Mouse (Mus musculus) embryonic facial prominence, embryonic 11.5 days (tissue): Measurements from ENCODE around the gene Nckap5. TPM values are rescaled to one million over a fixed set of nuclear protein-coding genes. Genes with fewer than 3 reads are reported as not detected.

Experiments used
- ATAC-seq: fragments of 200-750 bp; cut with Nextera tagmentation; replicated peaks from 2 replicates; pipeline ENCODE4 v1.8.0; 2017; ENCODE audit warnings: low read depth; ENCODE audit not compliant: insufficient number of reproducible peaks, low FRiP score, low TSS enrichment
- DNase-seq: peaks from one replicate; pipeline ENCODE4 v3.0.0-alpha.2; 2015; ENCODE audit warnings: low spot score
- H3K27ac ChIP-seq: fragments of 300-500 bp; sonication (generic); replicated peaks from 2 replicates; pipeline ENCODE4 v1.5.1; 2014; ENCODE audit warnings: mild to moderate bottlenecking, low read depth, low read length, control low read depth
- H3K27me3 ChIP-seq: fragments of 300-500 bp; sonication (generic); 2 replicates; pipeline ENCODE4 v1.6.1; 2014; ENCODE audit warnings: mild to moderate bottlenecking, low read length, moderate library complexity, mixed read lengths; ENCODE audit not compliant: control insufficient read depth, insufficient read depth
- H3K36me3 ChIP-seq: fragments of 300-500 bp; sonication (generic); replicated peaks from 2 replicates; pipeline ENCODE4 v1.6.1; 2014; ENCODE audit warnings: low read depth, mild to moderate bottlenecking, low read length, moderate library complexity, mixed read lengths; ENCODE audit not compliant: control insufficient read depth, insufficient read depth
- H3K4me1 ChIP-seq: fragments of 300-500 bp; sonication (generic); 2 replicates; pipeline ENCODE4 v1.6.1; 2014; ENCODE audit warnings: low read length, mixed read lengths; ENCODE audit not compliant: control insufficient read depth, insufficient read depth
- H3K4me2 ChIP-seq: fragments of 300-500 bp; sonication (generic); 2 replicates; pipeline ENCODE4 v1.6.1; 2014; ENCODE audit warnings: low read depth, mild to moderate bottlenecking, control low read depth, low read length, moderate library complexity
- H3K4me3 ChIP-seq: fragments of 300-500 bp; sonication (generic); 2 replicates; pipeline ENCODE4 v1.5.1; 2014; ENCODE audit warnings: low read depth, low read length, control low read depth
- H3K9ac ChIP-seq: fragments of 300-500 bp; sonication (generic); replicated peaks from 2 replicates; pipeline ENCODE4 v1.6.1; 2014; ENCODE audit warnings: mild to moderate bottlenecking, control low read depth, low read length
- H3K9me3 ChIP-seq: fragments of 300-500 bp; sonication (generic); replicated peaks from 2 replicates; pipeline ENCODE4 v1.6.1; 2016; ENCODE audit warnings: mild to moderate bottlenecking, low read length, inconsistent platforms, mixed read lengths; ENCODE audit not compliant: control insufficient read depth
- WGBS: fragments of 180-500 bp; shearing (Covaris S2); extraction: QIAGEN DNeasy Blood & Tissue Kit; methylation state at CpG from one replicate; pipeline ENCODE4 v1.1.7; 2014; 5-methylcytosine and 5-hydroxymethylcytosine counted together
- polyA plus RNA-seq: library from polyadenylated mRNA; unstranded; fragments of >200 nt; fragmentation: Nextera tagmentation; extraction: Ambion mirVana; gene quantifications from 2 replicates; pipeline ENCODE4 v1.2.1, GENCODE M21; 2014

The Nckap5 gene
- polyA plus RNA-seq, 1 experiment from 2014 or later = 5.7 TPM

DNA sequence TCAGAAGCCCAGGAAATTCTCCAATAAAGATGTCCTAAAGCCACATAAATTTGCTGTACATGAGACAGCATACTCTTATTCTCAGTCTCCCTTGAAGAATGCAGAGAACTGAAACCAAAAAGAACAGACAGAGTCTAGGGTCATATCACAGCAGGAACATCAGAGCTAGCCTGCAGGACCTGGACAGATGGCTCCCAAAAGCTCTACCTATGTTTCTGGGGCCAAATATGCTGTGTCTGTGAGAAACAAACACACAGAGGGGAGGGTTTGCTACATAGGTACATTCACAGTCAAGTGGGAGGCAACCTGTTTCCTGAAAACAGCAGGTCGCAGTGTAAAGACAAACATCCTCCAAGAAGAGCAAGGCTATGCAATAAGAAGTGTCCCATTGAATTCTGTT is 509.9 kb downstream of the Nckap5 start:
- Histone ChIP-seq H3K4me3 (no peak overlapping the region), H3K27ac (no peak overlapping the region), H3K4me1 (no peaks in the 10 kb centered on the region), H3K9me3 (no peaks in the 10 kb centered on the region), H3K9ac (no peak overlapping the region), H3K36me3 (no peaks in the 10 kb centered on the region), H3K27me3 (no peaks in the 10 kb centered on the region), H3K4me2 (no peak overlapping the region)
- 82% methylated on average over 1 of the region's 1 CpGs for WGBS
- no peak for ATAC-seq
- DNase-seq = no peak

DNA sequence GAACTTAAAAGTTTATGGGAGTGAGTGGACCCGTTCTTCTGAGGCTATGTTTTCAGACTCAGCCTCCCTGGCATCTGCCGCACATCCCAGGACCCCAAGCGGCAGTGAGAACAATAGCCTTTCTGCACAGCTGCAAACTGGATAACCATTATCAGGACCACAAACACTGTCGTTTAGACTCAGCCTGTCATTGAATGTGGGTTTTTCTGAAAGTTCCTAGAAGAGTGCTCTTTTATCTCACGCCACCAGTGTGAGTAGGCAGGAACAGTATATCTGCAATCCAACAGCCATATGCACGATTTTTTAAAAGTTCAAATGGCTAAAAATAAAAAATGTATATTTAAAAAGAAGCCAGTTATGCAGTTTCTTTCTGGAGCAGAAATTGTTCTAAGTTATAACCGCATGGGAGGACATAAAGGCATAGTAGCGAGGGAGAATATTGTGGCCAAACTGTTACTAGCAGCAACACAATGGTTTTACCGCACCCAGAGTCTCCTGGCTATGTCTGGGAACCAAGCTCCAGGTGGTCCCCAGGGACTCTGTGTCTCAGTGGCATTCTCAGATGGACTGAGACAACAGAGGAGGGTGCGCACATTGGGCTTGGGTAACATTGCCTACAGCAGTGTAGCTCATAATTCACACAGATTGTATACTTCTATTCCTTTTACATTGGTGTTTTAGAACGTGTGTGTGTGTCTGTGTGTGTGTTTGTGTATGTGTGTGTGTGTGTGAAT is 512.6 kb downstream of the Nckap5 start:
- Histone ChIP-seq H3K9ac (no peak overlapping the region), H3K27ac (no peak overlapping the region), H3K9me3 (no peaks in the 10 kb centered on the region), H3K4me3 (no peak overlapping the region), H3K4me2 (no peak overlapping the region), H3K4me1 (no peaks in the 10 kb centered on the region), H3K36me3 (no peaks in the 10 kb centered on the region), H3K27me3 (no peaks in the 10 kb centered on the region)
- WGBS = 72% methylated on average over 11 of the region's 11 CpGs
- DNase-seq (no peak), ATAC-seq (no peak)

DNA sequence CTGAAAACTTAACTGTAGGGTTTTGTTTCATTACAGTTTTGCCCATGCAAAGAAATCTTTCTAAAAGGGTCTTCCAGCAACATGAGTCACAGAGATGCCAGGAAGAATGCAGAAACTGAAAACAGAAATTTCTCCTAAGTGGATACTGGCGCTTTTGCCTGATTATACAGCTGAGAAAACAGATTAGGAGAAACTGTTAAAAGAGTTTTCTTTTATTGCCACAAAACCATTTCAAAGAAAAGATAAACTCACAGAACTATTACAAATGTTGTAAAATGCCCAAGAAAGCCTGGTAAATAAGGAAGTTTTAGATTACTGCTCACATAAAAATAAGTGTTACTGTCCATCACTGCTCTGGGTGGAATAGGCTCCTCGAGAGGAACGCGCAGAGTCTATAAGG is 513.3 kb downstream of the Nckap5 start:
- WGBS = 86% methylated on average over 4 of the region's 4 CpGs
- Histone ChIP-seq H3K4me2 (no peak overlapping the region), H3K27ac (no peak overlapping the region), H3K4me3 (no peak overlapping the region), H3K27me3 (no peaks in the 10 kb centered on the region), H3K4me1 (no peaks in the 10 kb centered on the region), H3K9ac (no peak overlapping the region), H3K36me3 (no peaks in the 10 kb centered on the region), H3K9me3 (no peaks in the 10 kb centered on the region)
- no peak for DNase-seq
- no peak for ATAC-seq

DNA sequence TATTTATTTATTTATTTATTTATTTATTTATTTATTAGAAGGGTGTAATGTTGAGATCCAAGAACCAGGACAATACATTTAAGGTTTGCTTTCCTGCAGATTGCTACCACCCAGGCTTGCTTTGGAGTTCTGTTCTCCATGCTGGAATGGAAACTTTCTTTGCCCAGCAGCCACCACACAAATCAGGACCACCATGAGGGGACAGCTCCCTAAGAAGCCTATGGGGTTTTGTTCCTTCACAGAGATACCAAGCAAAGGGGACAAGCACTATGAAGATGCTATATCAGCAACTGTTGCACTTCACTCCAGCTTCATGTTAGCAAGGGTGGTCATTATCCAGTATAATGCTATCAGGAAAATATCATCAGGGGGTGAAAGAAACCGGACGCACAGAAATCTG is 513.7 kb downstream of the Nckap5 start:
- H3K27ac ChIP-seq = no peak overlapping the region
- no peak for ATAC-seq
- no peaks in the 10 kb centered on the region for H3K27me3 ChIP-seq
- H3K36me3 ChIP-seq = no peaks in the 10 kb centered on the region
- H3K9me3 ChIP-seq = no peaks in the 10 kb centered on the region
- no peak overlapping the region for H3K4me2 ChIP-seq
- no peaks in the 10 kb centered on the region for H3K4me1 ChIP-seq
- H3K4me3 ChIP-seq = no peak overlapping the region
- no peak overlapping the region for H3K9ac ChIP-seq
- DNase-seq = peak; percentile 68
- WGBS = 90% methylated on average over 2 of the region's 2 CpGs

DNA sequence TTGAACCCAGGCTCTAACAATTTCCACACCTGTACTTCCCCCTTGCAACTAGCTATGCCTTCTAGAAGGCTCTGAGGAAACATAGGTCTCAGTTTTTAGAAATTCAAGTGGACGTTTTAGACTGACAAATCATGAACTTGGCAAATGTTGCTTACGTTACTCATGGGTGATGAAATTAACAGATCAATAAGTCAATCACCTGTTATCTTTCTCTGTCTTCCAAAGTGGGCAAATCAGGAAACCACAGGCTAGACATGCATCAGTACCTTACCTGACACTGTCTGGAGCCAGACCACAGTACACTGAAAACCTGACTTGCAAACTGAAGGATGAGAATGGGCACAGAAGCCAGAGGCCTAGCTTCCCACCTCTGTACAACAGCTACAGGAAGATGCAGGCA is 529.5 kb downstream of the Nckap5 start:
- Histone ChIP-seq H3K4me1 (no peaks in the 10 kb centered on the region), H3K36me3 (no peaks in the 10 kb centered on the region), H3K9ac (no peak overlapping the region), H3K9me3 (no peaks in the 10 kb centered on the region), H3K4me3 (no peak overlapping the region), H3K4me2 (no peak overlapping the region), H3K27ac (no peak overlapping the region), H3K27me3 (no peaks in the 10 kb centered on the region)
- ATAC-seq (no peak), DNase-seq (no peak)
- WGBS = 85% methylated on average over 2 of the region's 2 CpGs

DNA sequence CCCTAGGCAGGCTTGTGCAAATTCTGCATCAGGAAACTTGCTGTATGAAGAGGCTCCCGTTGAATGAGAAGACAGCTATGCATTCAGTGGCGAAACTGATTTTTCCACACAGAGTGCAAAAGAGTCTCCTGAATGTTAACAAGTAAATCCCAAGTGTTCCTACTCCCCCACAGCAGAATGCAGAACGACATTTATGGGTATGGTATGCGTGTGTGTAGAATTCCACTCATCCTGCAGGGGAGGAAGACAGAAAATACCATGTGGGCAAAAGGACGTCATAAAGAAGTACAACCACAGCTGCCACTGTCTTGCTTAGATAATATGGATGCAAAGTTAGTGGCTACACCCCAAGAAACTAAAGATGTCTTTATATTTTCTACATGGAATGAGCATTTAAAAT is 565.7 kb downstream of the Nckap5 start:
- DNase-seq (no peak), ATAC-seq (no peak)
- no peak overlapping the region for H3K27ac ChIP-seq
- no peaks in the 10 kb centered on the region for H3K27me3 ChIP-seq
- H3K9me3 ChIP-seq = no peaks in the 10 kb centered on the region
- WGBS = 81% methylated on average over 5 of the region's 5 CpGs
- no peaks in the 10 kb centered on the region for H3K4me1 ChIP-seq
- H3K36me3 ChIP-seq = no peaks in the 10 kb centered on the region
- no peak overlapping the region for H3K4me2 ChIP-seq
- no peak overlapping the region for H3K9ac ChIP-seq
- no peak overlapping the region for H3K4me3 ChIP-seq

DNA sequence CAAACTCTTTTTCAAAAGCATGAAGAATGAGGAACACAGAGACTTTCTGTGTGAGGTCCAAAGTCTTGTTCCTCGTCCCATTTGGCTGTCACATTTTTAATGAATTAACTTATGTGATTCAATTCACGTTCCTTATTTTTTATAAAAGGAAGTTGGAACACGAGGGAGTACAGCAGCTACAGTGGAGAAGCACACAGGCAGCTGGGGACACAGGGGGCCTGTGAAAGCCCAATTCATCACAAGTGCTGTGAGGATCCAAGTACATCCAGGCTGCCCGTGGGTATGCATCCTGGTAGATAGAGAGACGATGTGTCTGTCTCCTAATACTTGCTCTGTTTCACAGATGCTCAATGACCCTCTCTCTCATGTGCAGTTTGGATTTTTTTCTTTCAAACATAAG is 576.2 kb downstream of the Nckap5 start:
- 84% methylated on average over 5 of the region's 5 CpGs for WGBS
- no peaks in the 10 kb centered on the region for H3K4me1 ChIP-seq
- H3K27me3 ChIP-seq = no peaks in the 10 kb centered on the region
- H3K27ac ChIP-seq = no peak overlapping the region
- H3K4me3 ChIP-seq = no peak overlapping the region
- DNase-seq (no peak), ATAC-seq (no peak)
- no peak overlapping the region for H3K4me2 ChIP-seq
- no peaks in the 10 kb centered on the region for H3K9me3 ChIP-seq
- no peaks in the 10 kb centered on the region for H3K36me3 ChIP-seq
- H3K9ac ChIP-seq = no peak overlapping the region

DNA sequence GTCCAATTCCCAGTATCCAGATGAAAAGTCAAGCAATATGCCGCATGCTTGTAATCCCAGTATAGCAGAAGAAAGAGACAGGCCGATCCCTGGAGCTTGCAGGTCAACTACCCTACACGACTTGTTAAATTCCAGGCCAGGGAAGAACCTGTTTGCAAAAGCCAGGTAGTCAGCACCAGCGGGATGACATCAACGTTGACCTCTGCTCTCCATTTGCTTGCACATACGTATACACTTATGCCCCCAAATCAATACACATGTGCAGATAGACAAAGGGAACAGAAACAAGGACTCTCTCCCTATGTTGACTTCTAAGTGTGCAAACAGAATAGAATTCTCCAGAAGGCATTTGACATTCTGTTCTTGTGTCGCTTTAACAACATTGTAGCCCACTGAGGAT is 576.7 kb downstream of the Nckap5 start:
- DNase-seq (no peak), ATAC-seq (no peak)
- Histone ChIP-seq H3K4me3 (no peak overlapping the region), H3K27me3 (no peaks in the 10 kb centered on the region), H3K9me3 (no peaks in the 10 kb centered on the region), H3K27ac (no peak overlapping the region), H3K4me2 (no peak overlapping the region), H3K4me1 (no peaks in the 10 kb centered on the region), H3K36me3 (no peaks in the 10 kb centered on the region), H3K9ac (no peak overlapping the region)
- 86% methylated on average over 7 of the region's 7 CpGs for WGBS
